Mouse (Mus musculus): ENCODE data around the gene Wsb2. TPM values are rescaled to one million over a fixed set of nuclear protein-coding genes. Genes with fewer than 3 reads are reported as not detected.

The Wsb2 gene
- polyA plus RNA-seq, 2 experiments, result 59.5 to 69.4 TPM

GRCm38 (mm10) chr5:117388877-117389276 lies 31.8 kb downstream of the Wsb2 start, which contains the start of gene Rfc5:
TSS of gene Rfc5 (minus strand) at chr5:117389047.
- Histone ChIP-seq H3K36me3 (ENCODE audit: control insufficient read depth, insufficient read depth, low read length) (peaks cover 20% of the 10 kb centered on the region), H3K4me1 (ENCODE audit: control insufficient read depth, insufficient read depth, low read length) (peaks cover 3% of the 10 kb centered on the region; the same call in 1 of the 2 replicates), H3K27ac (replicated peaks; ENCODE audit: low read depth, low read length) (no peak within 1 kb of the TSS; the same call in 1 of the 2 replicates), H3K4me2 (replicated peaks; ENCODE audit: low read depth, low read length, severe bottlenecking) (peak within 1 kb of the TSS; percentile 54), H3K9me3 (ENCODE audit: control insufficient read depth, low read length) (no peaks in the 10 kb centered on the region), H3K27me3 (ENCODE audit: control insufficient read depth, insufficient read depth, low read length) (no peaks in the 10 kb centered on the region), H3K9ac (ENCODE audit: low read depth, low read length, severe bottlenecking) (peak within 1 kb of the TSS; percentile 76), H3K4me3 (replicated peaks; ENCODE audit: low read length) (peak within 1 kb of the TSS; percentile 59)
- no peak for TF ChIP-seq POLR2A (IDR thresholded peaks at IDR 0.05; ENCODE audit: borderline replicate concordance, extremely low read depth, insufficient read depth, insufficient read length)
- ATAC-seq (ENCODE audit: low FRiP score, low read depth), result peak; percentile 97
- peak; percentile 94 for DNase-seq (ENCODE audit: low spot score)
- 0% methylated on average over 33 of the region's 44 CpGs for WGBS

GRCm38 (mm10) chr5:117390895-117391294 lies 33.8 kb downstream of the Wsb2 start:
- peaks cover 3% of the 10 kb centered on the region; the same call in 1 of the 2 replicates for H3K4me1 ChIP-seq (ENCODE audit: control insufficient read depth, insufficient read depth, low read length)
- no peak overlapping the region for H3K4me2 ChIP-seq (replicated peaks; ENCODE audit: low read depth, low read length, severe bottlenecking)
- H3K4me3 ChIP-seq (replicated peaks; ENCODE audit: low read length), result no peak overlapping the region
- DNase-seq (ENCODE audit: low spot score) (no peak), ATAC-seq (ENCODE audit: low FRiP score, low read depth) (no peak)
- H3K27ac ChIP-seq (replicated peaks; ENCODE audit: low read depth, low read length), result no peak overlapping the region
- H3K27me3 ChIP-seq (ENCODE audit: control insufficient read depth, insufficient read depth, low read length), result no peaks in the 10 kb centered on the region
- no peak overlapping the region for H3K9ac ChIP-seq (ENCODE audit: low read depth, low read length, severe bottlenecking)
- H3K36me3 ChIP-seq (ENCODE audit: control insufficient read depth, insufficient read depth, low read length), result peaks cover 4% of the 10 kb centered on the region; the same call in 1 of the 2 replicates
- no peak for TF ChIP-seq POLR2A (IDR thresholded peaks at IDR 0.05; ENCODE audit: borderline replicate concordance, extremely low read depth, insufficient read depth, insufficient read length)
- H3K9me3 ChIP-seq (ENCODE audit: control insufficient read depth, low read length), result no peaks in the 10 kb centered on the region
- 95% methylated on average over 1 of the region's 1 CpGs for WGBS

DNA sequence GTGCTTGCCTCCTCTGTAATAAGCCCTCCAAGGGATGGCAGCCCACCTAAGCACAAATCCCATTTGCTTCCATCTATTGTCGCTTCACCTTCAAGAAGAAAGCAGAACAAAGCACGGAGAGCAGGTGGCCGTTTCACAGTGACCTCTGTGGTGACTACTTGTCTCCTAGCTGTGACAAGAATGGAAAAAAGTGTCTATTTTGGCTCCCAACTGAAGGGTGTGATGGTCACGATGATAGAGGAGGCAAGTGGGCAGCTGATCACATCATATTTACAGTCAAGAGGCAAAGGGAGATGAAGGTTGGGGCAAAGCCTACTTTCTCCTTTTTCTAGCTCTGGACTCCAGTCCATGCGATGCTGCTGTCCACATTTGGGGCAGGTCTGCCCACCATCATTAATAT lies 38.7 kb downstream of the Wsb2 start:
- no peak for TF ChIP-seq POLR2A (IDR thresholded peaks at IDR 0.05; ENCODE audit: borderline replicate concordance, extremely low read depth, insufficient read depth, insufficient read length)
- Histone ChIP-seq H3K4me3 (replicated peaks; ENCODE audit: low read length) (no peak overlapping the region), H3K4me1 (ENCODE audit: control insufficient read depth, insufficient read depth, low read length) (no peaks in the 10 kb centered on the region), H3K4me2 (replicated peaks; ENCODE audit: low read depth, low read length, severe bottlenecking) (no peak overlapping the region), H3K27me3 (ENCODE audit: control insufficient read depth, insufficient read depth, low read length) (no peaks in the 10 kb centered on the region), H3K27ac (replicated peaks; ENCODE audit: low read depth, low read length) (no peak overlapping the region), H3K9ac (ENCODE audit: low read depth, low read length, severe bottlenecking) (no peak overlapping the region), H3K9me3 (ENCODE audit: control insufficient read depth, low read length) (no peaks in the 10 kb centered on the region), H3K36me3 (ENCODE audit: control insufficient read depth, insufficient read depth, low read length) (no peaks in the 10 kb centered on the region)
- WGBS, result 88% methylated on average over 5 of the region's 5 CpGs
- DNase-seq (ENCODE audit: low spot score) (no peak), ATAC-seq (ENCODE audit: low FRiP score, low read depth) (no peak)

GRCm38 (mm10) chr5:117396596-117397014 lies 39.5 kb downstream of the Wsb2 start:
- no peak for TF ChIP-seq POLR2A (IDR thresholded peaks at IDR 0.05; ENCODE audit: borderline replicate concordance, extremely low read depth, insufficient read depth, insufficient read length)
- 73% methylated on average over 6 of the region's 6 CpGs for WGBS
- H3K36me3 ChIP-seq (ENCODE audit: control insufficient read depth, insufficient read depth, low read length), result no peaks in the 10 kb centered on the region
- no peak overlapping the region for H3K4me3 ChIP-seq (replicated peaks; ENCODE audit: low read length)
- no peak overlapping the region for H3K27ac ChIP-seq (replicated peaks; ENCODE audit: low read depth, low read length)
- no peaks in the 10 kb centered on the region for H3K27me3 ChIP-seq (ENCODE audit: control insufficient read depth, insufficient read depth, low read length)
- H3K4me1 ChIP-seq (ENCODE audit: control insufficient read depth, insufficient read depth, low read length), result no peaks in the 10 kb centered on the region
- H3K9ac ChIP-seq (ENCODE audit: low read depth, low read length, severe bottlenecking), result no peak overlapping the region
- DNase-seq (ENCODE audit: low spot score) (no peak), ATAC-seq (ENCODE audit: low FRiP score, low read depth) (no peak)
- no peaks in the 10 kb centered on the region for H3K9me3 ChIP-seq (ENCODE audit: control insufficient read depth, low read length)
- H3K4me2 ChIP-seq (replicated peaks; ENCODE audit: low read depth, low read length, severe bottlenecking), result no peak overlapping the region

DNA sequence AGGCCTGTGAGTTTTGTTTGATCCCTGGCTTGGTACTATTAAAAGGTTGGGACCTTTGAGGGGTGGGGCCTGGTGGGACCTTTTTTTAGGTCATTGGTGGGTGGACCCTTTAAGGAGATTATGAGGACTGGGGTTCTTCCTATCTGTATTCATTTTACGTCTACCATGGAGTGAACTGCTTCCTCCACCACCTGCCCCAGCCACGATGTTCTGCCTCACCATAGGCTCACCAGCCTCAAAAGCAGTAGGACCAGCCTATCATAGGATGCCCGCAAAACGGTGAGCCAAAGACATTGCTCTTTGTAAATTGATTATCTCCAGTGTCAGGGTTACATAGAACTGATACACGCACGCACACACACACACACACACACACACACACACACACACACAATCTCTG lies 40.3 kb downstream of the Wsb2 start:
- no peak for TF ChIP-seq POLR2A (IDR thresholded peaks at IDR 0.05; ENCODE audit: borderline replicate concordance, extremely low read depth, insufficient read depth, insufficient read length)
- Histone ChIP-seq H3K9me3 (ENCODE audit: control insufficient read depth, low read length) (no peaks in the 10 kb centered on the region), H3K27me3 (ENCODE audit: control insufficient read depth, insufficient read depth, low read length) (no peaks in the 10 kb centered on the region), H3K27ac (replicated peaks; ENCODE audit: low read depth, low read length) (no peak overlapping the region), H3K36me3 (ENCODE audit: control insufficient read depth, insufficient read depth, low read length) (no peaks in the 10 kb centered on the region), H3K4me1 (ENCODE audit: control insufficient read depth, insufficient read depth, low read length) (no peaks in the 10 kb centered on the region), H3K4me3 (replicated peaks; ENCODE audit: low read length) (no peak overlapping the region), H3K9ac (ENCODE audit: low read depth, low read length, severe bottlenecking) (no peak overlapping the region), H3K4me2 (replicated peaks; ENCODE audit: low read depth, low read length, severe bottlenecking) (no peak overlapping the region)
- WGBS, result 77% methylated on average over 6 of the region's 6 CpGs
- no peak for ATAC-seq (ENCODE audit: low FRiP score, low read depth)
- DNase-seq (ENCODE audit: low spot score), result no peak
